7 mouse cellular contexts compared by ENCODE assay signal in the genomic region with DNA sequence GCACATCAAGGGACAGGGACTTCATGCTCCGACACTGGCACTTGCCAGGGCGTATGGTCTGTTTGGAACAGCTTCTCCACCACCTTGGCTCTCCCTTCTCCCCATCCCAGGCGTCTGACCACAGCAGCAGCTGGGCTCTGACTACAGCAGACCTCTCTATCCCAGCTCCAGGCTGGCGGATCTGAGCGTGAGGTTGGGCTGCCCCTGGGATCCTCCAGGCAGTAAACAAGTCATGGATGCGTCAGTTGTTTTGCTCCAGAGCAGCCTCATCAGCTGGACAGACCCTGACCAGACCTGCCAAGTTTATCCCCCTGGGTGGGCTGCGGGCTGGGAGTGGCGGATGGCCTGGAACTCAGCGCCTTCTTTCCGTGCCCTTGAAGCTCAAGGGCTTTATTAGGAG.
DNase-seq lines count a peak whose midpoint lies in the region; ATAC-seq and TF ChIP-seq lines count a peak whose summit lies in the region.

No protein-coding gene starts in this region.

- WGBS in lung, embryonic 14.5 days: 41% methylated on average over 10 of the region's 10 CpGs
- 55% methylated on average over 10 of the region's 10 CpGs for WGBS in heart, embryonic 13.5 days

- H3K36me3 ChIP-seq in lung, embryonic 14.5 days (ENCODE audit: insufficient read depth): 0 out of 2 replicates have a peak, but pooled peaks cover 6% of the 10 kb centered on the region
- H3K36me3 ChIP-seq in heart, embryonic 13.5 days: peaks cover 46% of the 10 kb centered on the region

- peak overlapping the region; percentile 52; the same call in 1 of the 2 replicates for H3K27ac ChIP-seq in lung, embryonic 14.5 days (ENCODE audit: low read depth)
- H3K27ac ChIP-seq in heart, embryonic 13.5 days (replicated peaks): peak overlapping the region; percentile 40
- H3K27ac ChIP-seq in left cerebral cortex, adult 2 months: no peak overlapping the region

- no peak for TF ChIP-seq CTCF in lung, embryonic 14.5 days (IDR thresholded peaks at IDR 0.05; ENCODE audit: low read depth)
- no peak for TF ChIP-seq CTCF in left cerebral cortex, adult 2 months (IDR thresholded peaks at IDR 0.05)

- ATAC-seq in lung, embryonic 14.5 days (ENCODE audit: insufficient read depth): peak; percentile 80
- no peak for ATAC-seq in heart, embryonic 13.5 days (ENCODE audit: extremely low read depth, insufficient number of reproducible peaks, low FRiP score, low TSS enrichment)

- H3K9me3 ChIP-seq in lung, embryonic 14.5 days (ENCODE audit: low read depth, low read length): no peaks in the 10 kb centered on the region
- H3K9me3 ChIP-seq in heart, embryonic 13.5 days: no peaks in the 10 kb centered on the region

- intact Hi-C loops in left cerebral cortex, adult 2 months (cut with DNase I): no loop called here

- H3K4me1 ChIP-seq in lung, embryonic 14.5 days (ENCODE audit: insufficient read depth): peaks cover 10% of the 10 kb centered on the region; the same call in 1 of the 2 replicates
- H3K4me1 ChIP-seq in heart, embryonic 13.5 days: peaks cover 39% of the 10 kb centered on the region

- no peak overlapping the region for H3K4me3 ChIP-seq in lung, embryonic 14.5 days (ENCODE audit: low read depth, low read length)
- no peak overlapping the region for H3K4me3 ChIP-seq in heart, embryonic 13.5 days
- no peak overlapping the region for H3K4me3 ChIP-seq in left cerebral cortex, adult 2 months

- no peaks in the 10 kb centered on the region for H3K27me3 ChIP-seq in lung, embryonic 14.5 days (ENCODE audit: insufficient read depth, low read length)
- no peaks in the 10 kb centered on the region for H3K27me3 ChIP-seq in heart, embryonic 13.5 days (replicated peaks)

- H3K9ac ChIP-seq in lung, embryonic 14.5 days: no peak overlapping the region
- H3K9ac ChIP-seq in heart, embryonic 13.5 days: no peak overlapping the region

- peak; percentile 79 for DNase-seq in lung, embryonic 14.5 days
- DNase-seq in lung, adult 18-20 months: no peak
- DNase-seq in gastrocnemius, postnatal 10 days: peak; percentile 79
- peak; percentile 87 for DNase-seq in skeletal muscle tissue, adult 2 months (ENCODE audit: low read depth, low spot score)
- no peak for DNase-seq in spleen, postnatal 4 days (ENCODE audit: low spot score in 2 of 2)
- DNase-seq in left cerebral cortex, adult 2 months (ENCODE audit: extremely low spot score in 1 of 2, low spot score in 2 of 2): no peak

- H3K4me2 ChIP-seq in lung, embryonic 14.5 days: no peak overlapping the region
- H3K4me2 ChIP-seq in heart, embryonic 13.5 days: no peak overlapping the region

Comparison
In these comparisons a context has a peak if more than half of its experiments do, and no peak if none do; other contexts are left out.
1. DNase-seq: peak in lung, embryonic 14.5 days (single experiment), gastrocnemius, postnatal 10 days (single experiment) and skeletal muscle tissue, adult 2 months (single experiment); none in lung, adult 18-20 months (0 of 2), spleen, postnatal 4 days (0 of 2) and left cerebral cortex, adult 2 months (0 of 2).